Mouse (Mus musculus): Measurements from ENCODE around the gene Trpm8. TPM values are rescaled to one million over a fixed set of nuclear protein-coding genes. Genes with fewer than 3 reads are reported as not detected.

Trpm8 gene
- total RNA-seq, 2 experiments from 2014 or later = 0.12 TPM; not detected in 1

GRCm38 (mm10) chr1:88253540-88253939, 23.9 kb upstream of the Trpm8 start:
- no peak overlapping the region for H3K4me3 ChIP-seq
- DNase-seq (ENCODE audit: low spot score in 2 of 2) = no peak
- H3K27ac ChIP-seq = no peak overlapping the region
- no peak for TF ChIP-seq CTCF (conservative IDR thresholded peaks at IDR 0.05)

GRCm38 (mm10) chr1:88254793-88255465, 22.5 kb upstream of the Trpm8 start:
- no peak for DNase-seq (ENCODE audit: low spot score in 2 of 2)
- no peak overlapping the region for H3K27ac ChIP-seq
- no peak for TF ChIP-seq CTCF (conservative IDR thresholded peaks at IDR 0.05)
- H3K4me3 ChIP-seq = no peak overlapping the region

GRCm38 (mm10) chr1:88255466-88255857, 22.0 kb upstream of the Trpm8 start:
- Histone ChIP-seq H3K4me3 (no peak overlapping the region), H3K27ac (no peak overlapping the region)
- DNase-seq (ENCODE audit: low spot score in 2 of 2) = no peak

GRCm38 (mm10) chr1:88255989-88256754, 21.3 kb upstream of the Trpm8 start:
- DNase-seq (ENCODE audit: low spot score in 2 of 2) = no peak
- no peak for TF ChIP-seq CTCF (conservative IDR thresholded peaks at IDR 0.05)
- H3K27ac ChIP-seq = no peak overlapping the region
- H3K4me3 ChIP-seq = no peak overlapping the region

More at GRCm38 (mm10) chr1:88255466-88255857, 22.0 kb upstream of the Trpm8 start:
- TF ChIP-seq CTCF (conservative IDR thresholded peaks at IDR 0.05) = no peak

- TF ChIP-seq CTCF (conservative IDR thresholded peaks at IDR 0.05) = no peak
- no peak overlapping the region for H3K4me3 ChIP-seq
- DNase-seq (ENCODE audit: low spot score in 2 of 2) = no peak
- no peak overlapping the region for H3K27ac ChIP-seq
Observed at GRCm38 (mm10) chr1:88256886-88257663, 20.4 kb upstream of the Trpm8 start.

GRCm38 (mm10) chr1:88257681-88258080, 19.8 kb upstream of the Trpm8 start:
- no peak for TF ChIP-seq CTCF (conservative IDR thresholded peaks at IDR 0.05)
- no peak for DNase-seq (ENCODE audit: low spot score in 2 of 2)
- Histone ChIP-seq H3K27ac (no peak overlapping the region), H3K4me3 (no peak overlapping the region)

GRCm38 (mm10) chr1:88258361-88258760, 19.1 kb upstream of the Trpm8 start:
- no peak overlapping the region for H3K4me3 ChIP-seq
- TF ChIP-seq CTCF (conservative IDR thresholded peaks at IDR 0.05) = no peak
- H3K27ac ChIP-seq = no peak overlapping the region
- DNase-seq (ENCODE audit: low spot score in 2 of 2) = no peak

- TF ChIP-seq CTCF (conservative IDR thresholded peaks at IDR 0.05) = peak; percentile 9; the same call in 1 of the 2 replicates
- DNase-seq (ENCODE audit: low spot score in 2 of 2) = no peak
- Histone ChIP-seq H3K27ac (no peak overlapping the region), H3K4me3 (no peak overlapping the region)
Observed at GRCm38 (mm10) chr1:88258881-88259642, 18.4 kb upstream of the Trpm8 start.

- H3K4me3 ChIP-seq = no peak overlapping the region
- no peak for DNase-seq (ENCODE audit: low spot score in 2 of 2)
- H3K27ac ChIP-seq = no peak overlapping the region
- no peak for TF ChIP-seq CTCF (conservative IDR thresholded peaks at IDR 0.05)
Observed at GRCm38 (mm10) chr1:88259643-88260024, 17.8 kb upstream of the Trpm8 start.

GRCm38 (mm10) chr1:88260114-88260513, 17.3 kb upstream of the Trpm8 start:
- DNase-seq (ENCODE audit: low spot score in 2 of 2) = no peak
- Histone ChIP-seq H3K27ac (no peak overlapping the region), H3K4me3 (no peak overlapping the region)
- no peak for TF ChIP-seq CTCF (conservative IDR thresholded peaks at IDR 0.05)

GRCm38 (mm10) chr1:88260604-88261377, 16.7 kb upstream of the Trpm8 start:
- H3K27ac ChIP-seq = no peak overlapping the region
- no peak overlapping the region for H3K4me3 ChIP-seq
- DNase-seq (ENCODE audit: low spot score in 2 of 2) = no peak
- TF ChIP-seq CTCF (conservative IDR thresholded peaks at IDR 0.05) = no peak

GRCm38 (mm10) chr1:88261706-88262105, 15.8 kb upstream of the Trpm8 start:
- Histone ChIP-seq H3K27ac (no peak overlapping the region), H3K4me3 (no peak overlapping the region)
- DNase-seq (ENCODE audit: low spot score in 2 of 2) = no peak
- TF ChIP-seq CTCF (conservative IDR thresholded peaks at IDR 0.05) = no peak

Measured in layer of hippocampus, adult 2 months (tissue).